Mouse (Mus musculus): ENCODE measurements around the gene Mcur1.

The Mcur1 gene

DNA sequence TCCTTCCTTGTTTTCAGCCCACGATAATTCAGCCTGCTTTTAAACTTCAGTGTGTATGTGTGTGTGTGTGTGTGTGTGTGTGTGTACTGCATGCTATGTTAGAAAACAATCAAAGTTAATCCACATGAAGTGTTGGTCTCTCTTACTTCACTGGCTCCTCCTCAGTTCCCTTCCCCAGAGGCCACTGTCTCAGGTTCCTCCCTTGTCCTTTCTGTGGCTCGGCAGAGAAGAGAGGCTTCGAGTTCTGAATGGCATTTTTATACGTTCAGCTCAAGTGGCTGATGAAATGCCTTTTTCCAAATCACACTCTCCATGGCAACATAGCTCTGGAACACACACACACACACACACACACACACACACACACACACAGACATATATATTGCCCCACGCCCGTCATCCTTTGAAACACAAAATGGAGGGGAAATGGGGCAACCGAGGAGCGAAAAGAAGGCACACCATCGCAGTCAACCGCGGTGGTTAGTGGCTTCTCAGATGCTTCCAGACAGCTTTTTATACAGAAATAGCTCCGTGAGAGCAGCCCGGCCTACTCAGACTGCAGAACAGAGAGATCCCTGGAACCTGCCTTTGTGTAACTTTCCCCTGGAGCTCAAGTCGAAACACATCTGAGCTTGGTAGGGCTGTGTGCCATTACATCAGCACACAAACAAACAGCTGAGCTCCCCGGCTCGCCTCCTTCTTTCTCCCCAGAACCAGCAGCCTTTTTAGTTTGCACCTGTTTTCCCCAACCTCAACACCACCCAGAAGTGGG, 34.4 kb downstream of the Mcur1 start:
- peak; percentile 87 for DNase-seq

DNA sequence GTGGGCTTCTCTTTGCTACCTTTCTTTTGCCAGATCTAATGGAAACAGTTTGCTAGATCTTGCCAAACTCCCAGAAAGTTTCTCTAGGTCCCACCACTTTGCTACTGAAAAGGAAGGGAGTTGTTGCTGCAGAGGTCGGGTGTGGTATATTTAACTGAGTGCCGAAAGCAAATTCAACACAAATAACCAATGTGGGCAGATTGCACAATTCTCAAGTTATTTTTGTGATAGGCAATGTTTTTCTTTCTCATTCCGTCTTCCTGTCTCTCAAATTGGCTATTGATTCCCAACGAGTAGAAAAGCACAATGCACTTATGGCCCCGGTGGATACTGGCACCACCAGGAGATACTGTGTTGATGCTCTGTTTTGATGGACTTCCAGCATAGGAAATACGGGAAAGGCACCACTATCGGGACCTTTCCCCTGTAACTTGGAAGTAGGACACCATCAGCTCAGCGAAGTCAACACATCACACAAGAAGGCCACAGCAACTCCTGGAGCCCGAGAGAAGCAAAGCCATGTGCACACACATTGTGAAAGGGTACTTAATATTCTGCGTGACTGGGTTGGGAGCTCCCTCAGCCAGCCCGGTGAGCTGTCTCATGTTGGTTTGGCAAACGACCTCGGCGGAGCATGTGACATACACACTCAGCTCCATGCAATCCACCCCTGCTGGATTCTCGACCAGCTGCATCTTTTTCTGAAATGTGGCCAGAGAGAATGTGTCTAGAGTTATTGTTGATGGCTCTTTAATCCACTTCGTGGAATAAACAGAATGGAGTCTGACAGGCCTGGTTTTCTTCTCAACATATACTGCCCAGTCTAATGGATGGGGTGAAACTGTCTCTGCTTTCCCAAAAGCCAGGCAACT, 35.3 kb downstream of the Mcur1 start:
- peak; percentile 98 for DNase-seq

DNA sequence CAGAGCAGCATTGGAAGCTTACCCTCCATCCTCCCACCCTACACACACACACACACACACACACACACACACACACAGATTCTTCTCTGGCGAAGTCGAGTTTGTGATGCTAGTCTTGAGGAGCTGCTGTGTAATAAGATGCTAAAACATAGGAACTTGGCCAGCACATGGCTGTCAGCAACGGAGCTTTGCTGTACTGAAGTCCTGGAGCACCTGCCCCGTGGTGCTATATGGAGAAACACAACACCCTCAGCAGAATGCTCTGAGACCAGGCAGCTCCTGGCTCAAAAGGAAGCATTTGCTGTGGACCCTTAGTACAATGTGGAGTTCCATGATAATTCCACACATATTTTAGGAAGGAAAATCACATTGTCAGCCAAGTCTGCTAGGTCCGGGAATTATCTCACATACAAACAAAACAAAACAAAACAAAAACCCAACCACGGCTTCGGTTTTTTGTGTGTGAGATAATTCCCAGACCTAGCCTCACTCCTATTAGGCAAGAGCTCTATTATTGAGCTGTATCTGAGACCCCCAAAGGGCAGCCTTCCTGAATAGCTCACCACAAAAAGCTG, 36.0 kb downstream of the Mcur1 start:
- DNase-seq: peak; percentile 90

DNA sequence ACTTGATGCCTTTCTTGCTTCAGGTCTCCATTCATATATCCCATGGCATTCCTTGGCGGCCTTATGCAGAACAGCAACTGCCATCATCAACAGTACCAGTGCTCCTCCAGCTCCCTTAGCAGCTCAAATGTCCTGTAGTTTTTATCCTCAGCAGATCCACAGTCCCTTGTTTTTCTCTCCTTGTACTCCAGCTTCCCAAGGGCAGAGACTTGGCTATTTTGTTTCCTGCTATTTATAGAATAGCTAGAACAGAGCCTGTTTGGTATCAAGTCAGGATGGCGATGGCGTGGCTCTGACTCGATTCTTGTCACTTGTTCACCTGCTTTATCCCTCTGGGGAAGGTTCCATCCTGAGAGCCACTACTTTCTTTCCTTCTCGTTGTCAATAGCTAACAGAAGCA, 38.1 kb downstream of the Mcur1 start:
- peak; percentile 88 for DNase-seq

DNA sequence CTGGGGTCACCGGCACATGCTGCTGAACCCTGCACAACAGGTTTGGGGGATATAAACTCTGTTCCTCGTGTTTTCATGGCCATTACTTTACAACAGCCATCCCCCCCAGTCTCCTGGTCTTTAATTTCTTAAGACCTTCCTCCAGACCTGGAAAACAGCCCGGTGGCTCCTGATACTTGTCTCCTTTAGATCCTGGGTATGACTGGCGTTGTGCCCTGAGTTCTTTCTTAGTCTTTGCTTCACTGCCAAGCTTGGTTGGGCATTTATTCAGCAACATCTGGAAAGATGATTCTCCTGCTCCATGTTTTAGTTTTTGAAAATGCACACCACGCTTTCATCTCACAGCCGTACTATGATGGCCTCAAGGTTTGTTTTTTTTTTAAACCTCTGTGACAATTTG, 40.7 kb downstream of the Mcur1 start:
- no peak for DNase-seq

DNA sequence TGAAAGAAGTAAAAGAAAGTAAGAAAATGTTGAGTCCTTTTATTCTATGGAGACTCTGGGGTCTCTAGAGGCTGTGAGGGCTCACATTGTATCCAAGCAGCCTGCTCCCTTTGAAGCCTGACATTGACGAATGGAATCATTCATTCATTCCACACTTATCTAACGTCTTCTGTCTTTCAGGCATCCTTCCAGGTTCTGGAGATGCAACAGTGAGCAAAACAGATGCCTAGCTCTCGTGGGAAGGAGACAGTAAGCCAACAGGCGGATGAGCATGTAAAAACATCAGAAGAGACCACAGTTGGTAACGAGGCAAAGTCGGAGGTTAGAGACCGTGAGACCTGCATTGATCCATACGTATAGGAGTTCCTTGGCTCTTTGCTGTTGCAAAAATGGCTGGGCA, 42.6 kb downstream of the Mcur1 start:
- DNase-seq: peak; percentile 87

DNA sequence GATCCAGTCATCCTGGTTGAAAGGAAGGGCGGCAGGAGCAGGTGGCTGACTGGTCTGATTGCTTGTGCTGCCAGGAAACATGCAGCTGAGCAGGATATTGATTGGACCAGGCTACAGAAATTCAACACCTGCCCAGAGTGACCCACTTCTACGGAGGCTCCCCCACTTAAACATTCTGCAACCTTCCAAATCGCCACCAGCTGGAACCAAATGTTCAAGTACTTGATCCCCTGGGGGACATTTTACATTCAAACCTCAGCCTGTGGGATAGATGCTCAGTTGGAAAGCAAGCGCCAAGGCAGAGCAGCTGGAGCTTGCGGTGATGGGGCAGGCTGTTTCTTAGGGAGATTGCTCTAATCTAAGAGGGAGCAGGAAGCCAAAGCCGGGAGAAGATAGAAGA, 43.1 kb downstream of the Mcur1 start:
- DNase-seq: peak; percentile 98

DNA sequence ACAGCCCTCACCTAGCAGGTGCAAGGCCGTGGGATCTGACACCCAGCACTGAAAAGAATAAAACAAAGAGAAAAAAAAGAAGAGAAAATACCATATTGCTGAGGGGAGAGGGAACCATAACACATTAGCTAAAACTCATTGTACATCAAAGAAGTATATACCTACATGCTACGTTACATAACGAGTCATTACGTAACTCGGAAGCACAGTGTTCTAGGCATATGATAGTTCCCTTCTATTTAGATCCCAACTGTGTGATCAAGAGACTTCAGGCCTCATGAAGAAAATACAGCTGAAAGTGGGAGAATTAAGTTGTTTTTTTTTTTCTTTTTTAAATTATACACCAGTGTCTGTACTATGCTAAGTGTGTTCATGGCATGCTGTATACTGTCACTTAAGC, 43.9 kb downstream of the Mcur1 start:
- no peak for DNase-seq

DNA sequence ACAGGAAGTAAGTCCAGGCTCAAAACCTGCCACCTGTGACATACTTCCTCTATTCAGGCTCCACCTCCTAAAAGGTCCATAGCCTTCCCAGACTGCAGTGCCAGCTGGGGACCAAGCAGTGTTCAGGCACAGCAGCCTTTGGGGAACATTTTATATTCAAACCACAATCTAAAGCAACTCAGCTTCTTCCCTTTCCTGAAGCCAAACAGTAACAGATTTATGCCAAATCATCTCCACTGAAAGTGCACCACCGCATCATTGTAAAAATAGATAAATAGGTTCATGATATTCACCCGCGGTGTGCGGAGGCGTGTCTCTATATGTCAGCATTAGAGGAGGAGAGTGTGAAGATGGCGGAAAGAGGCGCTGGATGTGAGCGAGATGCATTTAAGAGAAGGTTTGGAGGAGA, 45.0 kb downstream of the Mcur1 start:
- no peak for DNase-seq

DNA sequence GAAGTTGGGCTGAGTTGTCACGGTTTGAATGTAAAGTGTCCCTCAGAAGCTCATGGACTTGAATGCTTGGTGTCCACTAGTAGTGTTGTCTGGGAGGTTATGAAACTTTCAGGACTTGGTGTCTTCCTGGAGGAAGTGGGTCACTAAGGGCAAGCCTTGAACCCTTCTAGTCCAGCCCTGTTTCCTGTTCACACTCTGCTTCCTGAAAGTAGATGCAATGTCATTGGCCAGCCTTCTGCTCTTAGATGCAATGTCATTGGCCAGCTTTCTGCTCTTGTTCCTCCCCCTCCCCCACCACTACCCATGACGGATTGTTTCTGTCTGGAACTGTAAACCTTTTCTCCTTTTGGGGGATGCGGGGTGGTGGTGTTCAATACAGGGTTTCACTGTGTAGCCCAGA, 47.3 kb downstream of the Mcur1 start:
- DNase-seq: no peak

DNA sequence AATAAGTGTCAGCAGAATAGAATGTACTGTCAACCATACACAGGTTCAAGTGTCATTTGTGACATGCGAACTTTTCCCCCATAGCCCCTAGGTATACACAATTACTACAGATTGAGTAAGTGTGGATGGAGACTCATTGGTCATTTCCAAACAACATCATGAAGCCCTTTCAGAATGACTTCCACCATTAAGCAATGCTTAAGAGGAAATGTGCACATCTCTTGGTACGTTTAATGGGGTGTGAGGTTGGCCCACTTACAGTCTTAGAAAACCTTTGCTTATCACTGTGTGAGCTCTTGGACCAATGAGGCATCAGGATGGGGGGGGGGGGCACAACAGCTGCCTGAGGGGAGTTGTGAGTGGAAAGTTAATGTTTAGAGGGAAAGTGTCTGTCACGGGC, 54.2 kb downstream of the Mcur1 start:
- no peak for DNase-seq

DNA sequence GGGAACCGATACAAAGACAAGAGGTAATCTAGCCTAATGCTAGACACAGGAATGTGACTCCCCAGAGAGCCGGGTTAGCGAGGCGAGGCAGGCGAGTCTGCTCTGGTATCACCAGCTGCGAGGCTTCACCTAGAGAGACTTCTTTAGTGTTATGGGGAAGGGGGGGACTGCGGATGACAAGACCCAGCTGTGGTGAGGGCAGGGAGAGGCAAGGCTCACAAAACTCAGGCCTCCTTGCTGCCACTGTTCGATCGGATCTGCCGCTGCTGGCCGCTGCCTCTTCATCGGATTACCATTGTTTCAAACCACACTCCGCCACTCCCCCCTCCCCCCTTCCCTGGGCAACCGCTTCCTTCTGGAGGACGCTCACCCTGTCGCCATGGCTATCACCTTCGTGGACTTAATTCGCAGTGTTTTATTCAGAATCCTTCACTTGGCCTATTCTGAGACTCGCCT, 56.6 kb downstream of the Mcur1 start:
- DNase-seq: peak; percentile 94

DNA sequence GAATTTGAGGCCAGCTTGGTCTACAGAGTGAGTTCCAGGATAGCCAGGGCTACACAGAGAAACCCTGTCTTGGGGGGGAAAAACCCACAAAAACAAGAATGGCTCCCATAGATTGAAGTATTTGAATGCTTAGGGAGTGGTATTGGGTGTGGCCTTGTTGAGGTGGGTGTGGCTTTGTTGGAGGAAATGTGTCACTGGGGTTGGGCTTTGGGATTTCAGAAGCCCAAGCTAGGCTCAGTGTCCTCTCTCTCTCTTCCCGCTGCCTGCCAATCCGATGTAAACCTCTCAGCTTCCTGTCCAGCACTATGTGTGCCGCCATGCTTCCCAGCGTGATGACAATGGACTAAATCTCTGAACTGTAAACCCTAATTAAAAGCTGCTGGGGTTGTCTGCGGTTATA, 58.4 kb downstream of the Mcur1 start:
- no peak for DNase-seq

DNA sequence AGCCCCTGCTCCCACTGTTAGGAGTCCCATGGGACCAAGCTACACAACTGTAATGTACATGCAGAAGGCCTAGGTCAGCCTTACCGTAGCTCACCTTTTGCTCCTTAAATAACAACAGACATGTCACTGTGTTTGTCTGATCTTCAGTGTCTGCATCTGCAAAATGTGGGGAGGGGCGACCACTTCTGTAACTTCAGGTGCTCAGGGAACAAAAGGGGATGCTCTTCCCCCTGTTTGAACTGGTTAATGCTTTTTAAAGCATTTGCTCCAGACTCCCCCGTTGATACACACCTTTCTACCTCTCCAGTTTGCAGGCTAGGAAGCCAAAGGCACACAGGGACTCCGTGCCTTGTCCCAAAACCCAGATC, 59.5 kb downstream of the Mcur1 start:
- no peak for DNase-seq

DNA sequence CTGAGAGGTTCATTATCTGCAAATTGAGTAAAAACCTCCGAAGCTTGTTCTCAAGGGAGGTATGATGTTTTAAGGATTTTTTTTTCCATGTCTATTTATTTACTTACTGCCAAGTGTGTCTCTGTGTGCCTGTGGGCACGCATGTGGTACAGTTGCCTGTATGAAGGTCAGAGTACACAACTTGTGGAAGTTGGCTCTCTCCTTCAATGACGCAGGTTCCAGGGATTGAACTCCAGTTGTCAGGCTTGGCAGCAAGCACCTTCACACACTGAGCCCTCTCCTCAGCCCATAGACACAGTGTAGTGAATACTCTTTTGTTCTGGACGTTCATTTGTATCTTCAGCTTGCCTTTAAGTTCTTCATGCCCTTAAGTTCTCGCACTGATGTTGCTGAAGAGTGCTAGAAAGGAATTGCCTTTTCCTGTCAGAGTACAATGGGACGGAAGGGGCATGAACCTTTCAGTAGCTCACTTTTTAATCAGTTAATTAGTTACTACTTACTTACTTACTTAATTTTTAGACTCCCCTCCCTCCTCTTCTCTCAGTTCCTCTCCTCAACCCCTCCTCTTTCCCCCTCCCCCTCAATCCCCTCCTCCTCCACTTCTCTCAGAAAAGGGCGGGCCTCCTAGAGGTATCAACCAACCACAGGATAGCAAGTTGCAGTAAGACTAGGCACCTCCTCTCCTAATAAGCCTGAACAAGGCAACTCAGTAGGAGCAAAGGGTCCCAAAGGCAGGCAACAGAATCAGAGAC, 60.1 kb downstream of the Mcur1 start:
- DNase-seq: no peak

DNA sequence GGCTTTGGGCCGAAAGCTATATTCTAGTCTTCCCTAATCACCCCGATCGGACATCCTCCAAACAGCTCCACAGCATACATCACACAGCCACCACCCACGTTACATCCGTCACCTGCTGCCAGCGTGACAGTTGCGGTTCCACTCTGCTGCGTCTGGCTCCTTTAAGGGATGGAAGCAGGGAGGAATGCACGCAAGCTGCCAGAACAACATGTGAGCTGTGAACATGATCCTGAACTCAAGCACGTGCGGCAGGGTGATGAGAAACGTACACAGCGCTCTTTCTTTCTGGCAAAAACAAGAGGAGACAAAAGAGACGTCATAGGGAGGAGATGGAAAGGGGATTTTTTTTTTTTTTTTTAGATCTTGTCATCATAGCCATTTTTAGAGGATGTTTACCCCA, 61.1 kb downstream of the Mcur1 start:
- DNase-seq: peak; percentile 94

DNA sequence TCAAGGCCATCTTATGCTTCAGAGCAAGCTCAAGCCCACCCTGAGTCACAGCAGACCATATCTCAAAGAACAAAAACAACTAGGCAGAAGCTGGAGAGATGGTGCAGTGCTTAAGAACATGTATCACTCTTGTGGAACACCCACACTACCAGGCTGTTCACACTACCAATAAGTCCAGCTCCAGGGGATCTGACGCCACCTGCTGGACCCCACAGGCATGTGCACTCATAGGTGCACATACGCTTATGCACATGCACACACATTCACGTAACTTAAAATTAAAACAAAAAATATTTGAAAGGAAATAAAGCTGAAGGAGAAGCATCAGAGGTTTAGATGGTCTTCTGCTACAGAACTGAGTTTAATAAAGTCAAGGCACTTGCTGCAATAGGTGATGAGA, 62.2 kb downstream of the Mcur1 start:
- no peak for DNase-seq

DNA sequence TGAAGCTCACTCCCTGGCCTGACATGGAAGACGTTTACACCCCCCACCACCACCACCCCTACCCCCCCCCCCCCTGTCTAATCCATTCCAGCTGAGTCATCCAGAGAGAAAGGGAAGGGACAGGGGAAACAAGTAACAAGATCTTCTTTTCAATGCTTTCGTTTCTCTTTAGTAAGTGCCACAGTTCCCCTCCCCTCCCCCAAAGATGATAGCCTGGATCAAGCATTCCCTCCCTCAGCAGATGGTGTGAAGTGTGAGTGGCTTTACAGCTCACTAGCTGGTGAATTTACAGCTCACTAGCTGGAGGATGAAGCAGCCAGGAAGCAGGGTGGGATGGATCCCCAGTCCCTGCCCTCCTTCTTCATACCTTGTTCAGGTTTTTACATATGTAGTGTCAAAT, 63.3 kb downstream of the Mcur1 start:
- DNase-seq: no peak

DNA sequence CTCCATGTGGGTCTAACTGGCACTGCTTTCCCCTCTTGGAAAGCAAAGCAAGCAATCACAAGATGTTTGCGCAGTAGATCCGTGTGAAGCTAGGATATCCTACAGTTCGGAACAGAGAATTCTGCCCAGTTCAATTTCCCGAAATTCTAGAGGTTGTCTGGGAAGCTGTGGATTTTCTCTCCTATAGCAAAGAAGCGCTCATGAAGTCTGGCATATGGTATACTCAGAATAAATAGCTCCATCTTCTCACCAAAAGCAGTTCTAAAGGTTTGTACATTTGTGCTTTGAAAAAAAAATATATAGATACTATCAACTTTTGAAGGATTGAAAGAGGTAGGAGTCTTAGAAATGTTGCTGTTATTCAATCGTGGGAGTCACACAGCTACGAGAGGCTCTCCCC, 64.3 kb downstream of the Mcur1 start:
- DNase-seq: no peak

DNA sequence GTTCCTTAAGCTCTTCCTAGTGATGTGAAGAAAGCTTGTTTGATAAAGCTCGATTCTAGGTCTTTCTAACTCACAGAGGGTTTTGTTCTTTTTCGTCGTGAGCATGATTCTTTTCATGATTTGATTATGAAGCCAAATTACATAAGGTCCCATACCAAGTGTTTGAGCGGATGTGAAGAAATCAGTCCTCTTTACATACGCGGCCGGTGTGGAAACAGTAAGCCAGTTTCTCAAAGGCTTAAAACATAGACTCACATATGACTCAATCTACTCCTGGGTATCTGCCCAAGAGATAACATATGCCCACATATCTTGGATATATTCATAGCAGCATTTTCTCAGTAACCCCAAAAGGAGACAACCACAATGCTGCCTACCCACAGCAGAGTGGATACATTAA, 66.3 kb downstream of the Mcur1 start:
- DNase-seq: no peak

DNA sequence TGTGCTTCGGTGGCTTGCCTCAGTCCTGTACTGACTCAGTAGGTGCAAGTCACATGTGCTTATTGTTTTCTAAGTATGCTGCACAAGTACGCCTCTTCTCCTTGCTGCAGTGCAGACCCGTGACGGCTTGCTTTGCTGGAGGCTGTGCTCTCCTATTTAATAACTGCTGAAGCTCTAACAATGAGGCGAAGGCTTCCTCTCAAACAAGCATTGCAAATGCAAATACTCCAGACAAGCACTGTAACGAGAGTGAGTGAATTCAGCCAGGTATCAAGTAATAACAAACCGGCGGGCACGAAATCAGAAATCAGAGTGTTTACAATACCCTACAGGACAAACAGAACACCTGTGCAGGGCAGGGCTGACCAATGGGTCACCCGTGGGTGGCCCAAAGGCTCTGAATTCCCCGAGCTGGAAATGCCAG, 66.9 kb downstream of the Mcur1 start:
- DNase-seq: no peak

All from heart, adult 11 months (tissue).